Mouse (Mus musculus) kidney, adult 2 months (tissue): Measurements from ENCODE around the gene Sars. TPM values are rescaled to one million over a fixed set of nuclear protein-coding genes. Genes with fewer than 3 reads are reported as not detected.
A peak's percentile ranks its signal among the peaks of the same experiment; 100 is the strongest.

Source experiments
- DNase-seq: peaks from one replicate; pipeline ENCODE4 v3.0.0; 2021
- H3K27ac ChIP-seq: fragments of 200-500 bp; 2 replicates; pipeline ENCODE4 v1.5.1; 2012; ENCODE audit warnings: low read depth, low read length, control low read depth, inconsistent platforms; ENCODE audit not compliant: insufficient read depth
- H3K27me3 ChIP-seq: fragments of 200-500 bp; replicated peaks from 2 replicates; pipeline ENCODE4 v1.6.1; 2012; ENCODE audit warnings: mild to moderate bottlenecking, moderate library complexity, low read length, inconsistent platforms; ENCODE audit not compliant: control insufficient read depth, insufficient read depth
- H3K36me3 ChIP-seq: fragments of 200-500 bp; 2 replicates; pipeline ENCODE4 v1.6.1; 2012; ENCODE audit warnings: mild to moderate bottlenecking, moderate library complexity, low read length, inconsistent platforms; ENCODE audit not compliant: control insufficient read depth, insufficient read depth
- H3K4me1 ChIP-seq: fragments of 200-500 bp; 2 replicates; pipeline ENCODE4 v1.6.1; 2011; ENCODE audit warnings: low read length; ENCODE audit not compliant: control insufficient read depth, insufficient read depth
- H3K4me3 ChIP-seq: fragments of 200-500 bp; 2 replicates; pipeline ENCODE4 v1.5.1; 2011; ENCODE audit warnings: mild to moderate bottlenecking, low read depth, low read length, control low read depth; ENCODE audit not compliant: insufficient read depth
- CTCF ChIP-seq: fragments of 200-500 bp; conservative IDR thresholded peaks from 2 replicates; pipeline ENCODE4 v1.5.1; 2011; ENCODE audit warnings: low read depth, mild to moderate bottlenecking, control low read depth, low read length, moderate library complexity, mixed read lengths; ENCODE audit not compliant: insufficient read depth, insufficient read length
- POLR2A ChIP-seq: fragments of 200-500 bp; IDR thresholded peaks from one replicate; pipeline ENCODE4 v1.6.1; 2011; ENCODE audit warnings: low read depth, low read length, control low read depth
- WGBS: fragments of 180-500 bp; shearing (Covaris S2); methylation state at CpG from one replicate; pipeline ENCODE4 v1.1.7; 2018; 5-methylcytosine and 5-hydroxymethylcytosine counted together
- polyA plus RNA-seq: library from polyadenylated mRNA; depleted of rRNA; stranded (reverse); fragments of >200 nt; gene quantifications from 2 replicates; pipeline ENCODE4 v1.2.3, GENCODE M21; 2012

Gene Sars
- polyA plus RNA-seq, 1 experiment = 58.8 TPM

DNA sequence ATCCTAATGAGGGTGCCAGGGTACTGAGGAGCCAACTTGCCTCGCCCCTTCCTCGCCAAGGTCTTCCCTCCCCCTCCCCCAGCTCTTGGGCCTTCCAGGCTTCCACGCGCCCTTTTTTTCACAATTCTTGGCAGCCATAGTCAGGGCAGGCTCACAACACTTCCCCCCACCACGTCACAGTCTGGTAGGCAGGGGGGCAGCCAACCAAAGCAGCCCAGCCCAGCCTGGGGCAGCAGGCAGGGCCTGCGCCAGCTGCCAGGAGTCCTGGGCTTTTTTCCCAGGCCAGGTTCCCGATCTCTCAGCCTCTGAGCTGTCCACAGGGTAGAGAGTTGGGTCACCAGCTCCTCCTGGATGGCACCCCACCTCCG lies 33.3 kb downstream of the Sars start:
- Histone ChIP-seq H3K27me3 (no peaks in the 10 kb centered on the region), H3K27ac (peak overlapping the region; percentile 96), H3K4me1 (peaks cover 50% of the 10 kb centered on the region), H3K4me3 (peak overlapping the region; percentile 18; the same call in 1 of the 2 replicates), H3K36me3 (no peaks in the 10 kb centered on the region)
- TF ChIP-seq CTCF = no peak
- TF ChIP-seq POLR2A = no peak
- peak; percentile 97 for DNase-seq
- 29% methylated on average over 8 of the region's 8 CpGs for WGBS

GRCm38 (mm10) chr3:108411026-108411753 lies 33.8 kb downstream of the Sars start:
- Histone ChIP-seq H3K27me3 (no peaks in the 10 kb centered on the region), H3K4me3 (peak overlapping the region; percentile 39), H3K36me3 (no peaks in the 10 kb centered on the region), H3K27ac (peak overlapping the region; percentile 96), H3K4me1 (peaks cover 50% of the 10 kb centered on the region)
- TF ChIP-seq POLR2A (no peak), CTCF (no peak)
- DNase-seq = peak; percentile 95
- 30% methylated on average over 5 of the region's 5 CpGs for WGBS

DNA sequence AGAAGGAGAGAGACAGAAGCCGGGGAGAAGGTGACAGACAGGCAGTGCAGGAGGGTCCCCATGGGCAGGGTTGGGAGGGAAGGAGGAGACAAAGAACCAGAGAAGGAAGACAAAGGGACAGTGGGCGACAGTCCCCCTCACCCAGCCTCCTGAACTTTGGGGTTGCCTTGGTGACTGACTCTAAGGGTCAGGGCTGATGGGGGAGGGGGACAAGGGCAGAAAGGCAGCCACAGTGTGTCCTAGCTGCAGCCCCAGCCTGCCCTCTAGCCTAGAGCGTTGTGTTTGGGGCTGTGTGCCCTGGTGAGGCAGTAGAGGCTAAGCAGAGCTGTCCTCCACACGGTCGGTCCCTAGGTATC lies 34.7 kb downstream of the Sars start:
- peak; percentile 45 for DNase-seq
- Histone ChIP-seq H3K4me3 (peak overlapping the region; percentile 39), H3K36me3 (no peaks in the 10 kb centered on the region), H3K27ac (peak overlapping the region; percentile 96), H3K27me3 (no peaks in the 10 kb centered on the region), H3K4me1 (peaks cover 50% of the 10 kb centered on the region)
- WGBS = 28% methylated on average over 5 of the region's 5 CpGs
- TF ChIP-seq POLR2A = no peak
- no peak for TF ChIP-seq CTCF

GRCm38 (mm10) chr3:108409656-108410358 lies 35.2 kb downstream of the Sars start:
- TF ChIP-seq CTCF = no peak
- TF ChIP-seq POLR2A = no peak
- DNase-seq = peak; percentile 64
- Histone ChIP-seq H3K27me3 (no peaks in the 10 kb centered on the region), H3K4me3 (peak overlapping the region; percentile 39; the same call in 1 of the 2 replicates), H3K36me3 (no peaks in the 10 kb centered on the region), H3K27ac (peak overlapping the region; percentile 96), H3K4me1 (peaks cover 48% of the 10 kb centered on the region)
- 29% methylated on average over 8 of the region's 8 CpGs for WGBS

DNA sequence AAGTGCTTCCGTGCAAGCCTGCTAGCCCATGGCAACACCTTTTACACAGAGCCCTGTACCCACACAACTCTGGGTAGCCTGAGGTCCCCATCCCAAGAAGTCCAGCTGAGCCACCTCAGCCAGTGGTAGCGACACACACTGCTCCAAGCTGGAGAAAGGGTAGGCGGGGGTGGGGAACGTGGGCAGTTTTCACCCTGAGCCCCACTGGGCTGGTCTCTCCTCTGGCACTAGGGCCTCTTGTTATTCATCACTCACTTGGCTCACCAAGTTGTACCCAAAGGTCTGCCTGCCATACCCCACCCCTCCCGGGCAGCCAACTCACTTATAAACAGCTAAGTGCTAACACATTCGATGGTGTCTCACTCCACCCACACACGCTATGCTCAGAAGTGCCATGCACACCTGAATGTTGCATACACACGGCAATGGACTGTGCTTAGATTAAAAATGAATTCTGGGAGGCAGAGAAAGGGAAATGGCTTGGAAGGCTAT lies 36.4 kb downstream of the Sars start:
- Histone ChIP-seq H3K27ac (no peak overlapping the region), H3K27me3 (no peaks in the 10 kb centered on the region), H3K4me1 (peaks cover 44% of the 10 kb centered on the region), H3K36me3 (no peaks in the 10 kb centered on the region), H3K4me3 (no peak overlapping the region)
- DNase-seq = peak; percentile 72
- 61% methylated on average over 8 of the region's 8 CpGs for WGBS
- TF ChIP-seq POLR2A = no peak
- TF ChIP-seq CTCF = no peak

GRCm38 (mm10) chr3:108406306-108406885 lies 38.6 kb downstream of the Sars start:
- DNase-seq = no peak
- Histone ChIP-seq H3K27me3 (no peaks in the 10 kb centered on the region), H3K36me3 (no peaks in the 10 kb centered on the region), H3K4me1 (peaks cover 34% of the 10 kb centered on the region), H3K27ac (no peak overlapping the region), H3K4me3 (no peak overlapping the region)
- TF ChIP-seq CTCF = no peak
- TF ChIP-seq POLR2A = no peak
- 86% methylated on average over 24 of the region's 24 CpGs for WGBS
